Mouse (Mus musculus) hindbrain, embryonic 16.5 days (tissue): Measurements from ENCODE around the gene Glp2r. TPM values are rescaled to one million over a fixed set of nuclear protein-coding genes. Genes with fewer than 3 reads are reported as not detected.

Experiments
- ATAC-seq: fragments of 200-750 bp; cut with Nextera tagmentation; 2 replicates; pipeline ENCODE4 v1.8.0; 2017; ENCODE audit warnings: moderate TSS enrichment, moderate library complexity
- H3K27ac ChIP-seq: fragments of 300-500 bp; sonication (generic); 2 replicates; pipeline ENCODE4 v1.5.1; 2014; ENCODE audit warnings: low read depth, mild to moderate bottlenecking, control low read depth, low read length, moderate library complexity
- H3K27me3 ChIP-seq: fragments of 300-500 bp; sonication (generic); replicated peaks from 2 replicates; pipeline ENCODE4 v1.6.1; 2014; ENCODE audit warnings: low read length; ENCODE audit not compliant: control insufficient read depth, insufficient read depth
- H3K36me3 ChIP-seq: fragments of 300-500 bp; sonication (generic); 2 replicates; pipeline ENCODE4 v1.6.1; 2014; ENCODE audit warnings: mild to moderate bottlenecking, low read length, moderate library complexity, mixed read lengths; ENCODE audit not compliant: control insufficient read depth, insufficient read depth
- H3K4me1 ChIP-seq: fragments of 300-500 bp; sonication (generic); 2 replicates; pipeline ENCODE4 v1.6.1; 2014; ENCODE audit warnings: low read depth, low read length; ENCODE audit not compliant: control insufficient read depth, insufficient read depth
- H3K4me2 ChIP-seq: fragments of 300-500 bp; sonication (generic); 2 replicates; pipeline ENCODE4 v1.6.1; 2014; ENCODE audit warnings: mild to moderate bottlenecking, low read length, control low read depth, moderate library complexity
- H3K4me3 ChIP-seq: fragments of 300-500 bp; sonication (generic); 2 replicates; pipeline ENCODE4 v1.5.1; 2014; ENCODE audit warnings: mild to moderate bottlenecking, low read length, control low read depth, moderate library complexity
- H3K9ac ChIP-seq: fragments of 300-500 bp; sonication (generic); 2 replicates; pipeline ENCODE4 v1.6.1; 2014; ENCODE audit warnings: low read depth, mild to moderate bottlenecking, control low read depth, low read length, moderate library complexity
- H3K9me3 ChIP-seq: fragments of 300-500 bp; sonication (generic); 2 replicates; pipeline ENCODE4 v1.6.1; 2014; ENCODE audit warnings: mild to moderate bottlenecking, low read length, moderate library complexity; ENCODE audit not compliant: control insufficient read depth
- WGBS: fragments of 180-500 bp; shearing (Covaris S2); extraction: QIAGEN DNeasy Blood & Tissue Kit; methylation state at CpG from one replicate; pipeline ENCODE4 v1.1.7; 2014; 5-methylcytosine and 5-hydroxymethylcytosine counted together
- polyA plus RNA-seq: library from polyadenylated mRNA; unstranded; fragments of >200 nt; fragmentation: Nextera tagmentation; extraction: Ambion mirVana; gene quantifications from 2 replicates; pipeline ENCODE4 v1.2.1, GENCODE M21; 2015

The Glp2r gene
- polyA plus RNA-seq, 1 experiment from 2014 or later = 0.05 TPM

GRCm38 (mm10) chr11:67649971-67650707, 120.8 kb downstream of the Glp2r start:
- Histone ChIP-seq H3K27ac (no peak overlapping the region), H3K4me2 (no peak overlapping the region), H3K36me3 (no peaks in the 10 kb centered on the region), H3K9me3 (no peaks in the 10 kb centered on the region), H3K4me3 (no peak overlapping the region), H3K9ac (no peak overlapping the region), H3K4me1 (peaks cover 18% of the 10 kb centered on the region), H3K27me3 (no peaks in the 10 kb centered on the region)
- 49% methylated on average over 10 of the region's 10 CpGs for WGBS
- ATAC-seq = no peak

GRCm38 (mm10) chr11:67648651-67649407, 122.1 kb downstream of the Glp2r start:
- no peak for ATAC-seq
- no peaks in the 10 kb centered on the region for H3K36me3 ChIP-seq
- no peak overlapping the region for H3K9ac ChIP-seq
- 66% methylated on average over 11 of the region's 11 CpGs for WGBS
- H3K9me3 ChIP-seq = no peaks in the 10 kb centered on the region
- H3K4me3 ChIP-seq = no peak overlapping the region
- H3K27me3 ChIP-seq = no peaks in the 10 kb centered on the region
- H3K27ac ChIP-seq = no peak overlapping the region
- peaks cover 15% of the 10 kb centered on the region for H3K4me1 ChIP-seq
- no peak overlapping the region for H3K4me2 ChIP-seq

GRCm38 (mm10) chr11:67647745-67648144, 123.2 kb downstream of the Glp2r start:
- no peak overlapping the region for H3K4me3 ChIP-seq
- ATAC-seq = no peak
- H3K9me3 ChIP-seq = no peaks in the 10 kb centered on the region
- H3K4me1 ChIP-seq = peaks cover 9% of the 10 kb centered on the region
- WGBS = 36% methylated on average over 5 of the region's 5 CpGs
- no peak overlapping the region for H3K4me2 ChIP-seq
- H3K27ac ChIP-seq = no peak overlapping the region
- no peaks in the 10 kb centered on the region for H3K27me3 ChIP-seq
- H3K9ac ChIP-seq = no peak overlapping the region
- no peaks in the 10 kb centered on the region for H3K36me3 ChIP-seq

- no peaks in the 10 kb centered on the region for H3K36me3 ChIP-seq
- WGBS = 85% methylated on average over 6 of the region's 6 CpGs
- no peaks in the 10 kb centered on the region for H3K4me1 ChIP-seq
- H3K4me3 ChIP-seq = no peak overlapping the region
- no peak overlapping the region for H3K27ac ChIP-seq
- H3K9ac ChIP-seq = no peak overlapping the region
- no peaks in the 10 kb centered on the region for H3K27me3 ChIP-seq
- H3K4me2 ChIP-seq = no peak overlapping the region
- no peaks in the 10 kb centered on the region for H3K9me3 ChIP-seq
- no peak for ATAC-seq
These were observed 126.3 kb downstream of the Glp2r start for GRCm38 (mm10) chr11:67644632-67645149.

GRCm38 (mm10) chr11:67643465-67643864, 127.5 kb downstream of the Glp2r start:
- no peaks in the 10 kb centered on the region for H3K27me3 ChIP-seq
- ATAC-seq = no peak
- no peak overlapping the region for H3K27ac ChIP-seq
- H3K9me3 ChIP-seq = no peaks in the 10 kb centered on the region
- WGBS = 77% methylated on average over 3 of the region's 3 CpGs
- no peak overlapping the region for H3K4me3 ChIP-seq
- no peak overlapping the region for H3K9ac ChIP-seq
- no peak overlapping the region for H3K4me2 ChIP-seq
- H3K4me1 ChIP-seq = peaks cover 2% of the 10 kb centered on the region
- H3K36me3 ChIP-seq = no peaks in the 10 kb centered on the region

GRCm38 (mm10) chr11:67642835-67643234, 128.1 kb downstream of the Glp2r start:
- 78% methylated on average over 5 of the region's 5 CpGs for WGBS
- no peak overlapping the region for H3K27ac ChIP-seq
- no peak for ATAC-seq

GRCm38 (mm10) chr11:67642421-67642820, 128.5 kb downstream of the Glp2r start:
- 92% methylated on average over 8 of the region's 8 CpGs for WGBS
- no peak overlapping the region for H3K9ac ChIP-seq
- H3K36me3 ChIP-seq = no peaks in the 10 kb centered on the region
- H3K27ac ChIP-seq = no peak overlapping the region
- H3K4me2 ChIP-seq = no peak overlapping the region
- no peak for ATAC-seq
- H3K4me3 ChIP-seq = no peak overlapping the region
- no peaks in the 10 kb centered on the region for H3K27me3 ChIP-seq
- H3K9me3 ChIP-seq = no peaks in the 10 kb centered on the region
- peaks cover 3% of the 10 kb centered on the region for H3K4me1 ChIP-seq

More at GRCm38 (mm10) chr11:67642835-67643234, 128.1 kb downstream of the Glp2r start:
- Histone ChIP-seq H3K9me3 (no peaks in the 10 kb centered on the region), H3K9ac (no peak overlapping the region), H3K4me3 (no peak overlapping the region), H3K4me2 (no peak overlapping the region), H3K27me3 (no peaks in the 10 kb centered on the region), H3K36me3 (no peaks in the 10 kb centered on the region), H3K4me1 (peaks cover 3% of the 10 kb centered on the region)

GRCm38 (mm10) chr11:67640299-67640698, 130.7 kb downstream of the Glp2r start:
- Histone ChIP-seq H3K27me3 (no peaks in the 10 kb centered on the region), H3K4me3 (no peak overlapping the region), H3K4me1 (peaks cover 3% of the 10 kb centered on the region), H3K9ac (no peak overlapping the region), H3K9me3 (no peaks in the 10 kb centered on the region), H3K36me3 (no peaks in the 10 kb centered on the region), H3K27ac (no peak overlapping the region), H3K4me2 (no peak overlapping the region)
- 83% methylated on average over 6 of the region's 6 CpGs for WGBS
- no peak for ATAC-seq

GRCm38 (mm10) chr11:67638401-67638800, 132.6 kb downstream of the Glp2r start:
- WGBS = 55% methylated on average over 3 of the region's 3 CpGs
- Histone ChIP-seq H3K4me3 (no peak overlapping the region), H3K4me1 (peaks cover 3% of the 10 kb centered on the region), H3K9ac (no peak overlapping the region), H3K4me2 (no peak overlapping the region), H3K27me3 (no peaks in the 10 kb centered on the region), H3K36me3 (no peaks in the 10 kb centered on the region), H3K9me3 (no peaks in the 10 kb centered on the region), H3K27ac (no peak overlapping the region)
- ATAC-seq = 0 out of 2 replicates have a peak, but pooled peaks have one; percentile 24
